Mouse (Mus musculus) cerebellum, adult 2 months (tissue): ENCODE results near the gene Zbtb22.

Experiments used
- CTCF ChIP-seq: fragments of 200-500 bp; IDR thresholded peaks from 2 replicates; pipeline ENCODE4 v1.5.1; 2011; ENCODE audit warnings: low read depth, mild to moderate bottlenecking, control low read depth, low read length, moderate library complexity, borderline replicate concordance; ENCODE audit not compliant: insufficient read depth
- POLR2A ChIP-seq: fragments of 200-500 bp; IDR thresholded peaks from 2 replicates; pipeline ENCODE4 v1.6.1; 2011; ENCODE audit warnings: low read length, control low read depth, borderline replicate concordance; ENCODE audit not compliant: insufficient read depth

- no peak for TF ChIP-seq POLR2A
- no peak for TF ChIP-seq CTCF
Observed at GRCm38 (mm10) chr17:33902491-33902890, 13.2 kb upstream of the Zbtb22 start.
